Mouse (Mus musculus) hindbrain, postnatal 0 days (tissue): ENCODE measurements at regions not wholly inside any gene's neighbourhood (a gene's known extent, or its start where the extent isn't known, plus 50 kb on each side); places are given as distances from the start of the nearest gene placed in this dataset.
A peak's percentile ranks its signal among the peaks of the same experiment; 100 is the strongest.

ENCODE experiments used
- ATAC-seq: fragments of 200-750 bp; cut with Nextera tagmentation; 2 replicates; pipeline ENCODE4 v1.8.0; 2017; ENCODE audit warnings: mild to moderate bottlenecking, moderate TSS enrichment, moderate library complexity
- DNase-seq: peaks from one replicate; pipeline ENCODE4 v3.0.0-alpha.2; 2015; ENCODE audit warnings: low spot score
- H3K27ac ChIP-seq: fragments of 300-500 bp; sonication (generic); 2 replicates; pipeline ENCODE4 v1.5.1; 2014; ENCODE audit warnings: mild to moderate bottlenecking
- H3K27me3 ChIP-seq: fragments of 300-500 bp; sonication (generic); 2 replicates; pipeline ENCODE4 v1.6.1; 2014; ENCODE audit warnings: low read length, mixed read lengths; ENCODE audit not compliant: insufficient read depth
- H3K36me3 ChIP-seq: fragments of 300-500 bp; sonication (generic); 2 replicates; pipeline ENCODE4 v1.6.1; 2014; ENCODE audit warnings: low read length, mixed read lengths; ENCODE audit not compliant: insufficient read depth
- H3K4me1 ChIP-seq: fragments of 300-500 bp; sonication (generic); 2 replicates; pipeline ENCODE4 v1.6.1; 2014; ENCODE audit warnings: antibody characterized with exemption, low read length, mixed read lengths; ENCODE audit not compliant: insufficient read depth
- H3K4me2 ChIP-seq: fragments of 300-500 bp; sonication (generic); 2 replicates; pipeline ENCODE4 v1.6.1; 2014; ENCODE audit warnings: low read depth, mild to moderate bottlenecking, low read length, moderate library complexity, mixed read lengths
- H3K4me3 ChIP-seq: fragments of 300-500 bp; sonication (generic); 2 replicates; pipeline ENCODE4 v1.5.1; 2014; ENCODE audit warnings: low read length
- H3K9ac ChIP-seq: fragments of 300-500 bp; sonication (generic); replicated peaks from 2 replicates; pipeline ENCODE4 v1.6.1; 2014; ENCODE audit warnings: mild to moderate bottlenecking, low read length, moderate library complexity, mixed read lengths
- H3K9me3 ChIP-seq: fragments of 300-500 bp; sonication (generic); 2 replicates; pipeline ENCODE4 v1.6.1; 2016; ENCODE audit warnings: low read length, mixed read lengths
- CTCF ChIP-seq: IDR thresholded peaks from 2 replicates; pipeline ENCODE4 v1.5.1; 2016; ENCODE audit warnings: antibody characterized with exemption, control low read depth, low read depth
- WGBS: fragments of 180-500 bp; shearing (Covaris S2); extraction: QIAGEN DNeasy Blood & Tissue Kit; methylation state at CpG from one replicate; pipeline ENCODE4 v1.1.7; 2014; 5-methylcytosine and 5-hydroxymethylcytosine counted together

DNA sequence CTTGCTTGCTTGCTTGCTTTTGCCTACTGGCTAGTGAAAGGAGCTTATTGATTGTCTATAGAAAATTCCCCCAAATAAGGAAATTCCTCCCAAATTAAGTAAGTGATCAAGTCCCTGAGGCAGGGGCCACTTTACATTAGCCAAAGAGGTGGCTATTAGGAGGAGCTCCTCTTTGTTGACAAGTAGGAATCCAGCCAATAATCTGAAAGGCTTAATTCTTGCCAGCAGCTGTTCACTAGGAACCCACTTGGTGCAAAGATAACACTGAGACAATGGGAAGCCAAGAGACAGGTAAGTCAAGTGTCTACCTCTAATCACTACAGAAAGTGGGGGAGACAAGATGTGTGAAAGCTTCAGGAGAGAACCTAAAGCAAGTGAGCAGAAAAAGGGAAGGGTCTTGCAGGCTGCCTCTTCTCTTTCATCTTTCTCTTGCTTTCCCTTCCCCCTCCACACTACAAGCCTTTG, 293.2 kb upstream of the Zfp462 start:
- Histone ChIP-seq H3K9ac (no peak overlapping the region), H3K9me3 (no peaks in the 10 kb centered on the region), H3K27ac (no peak overlapping the region), H3K4me2 (no peak overlapping the region), H3K36me3 (no peaks in the 10 kb centered on the region), H3K4me3 (no peak overlapping the region), H3K4me1 (peaks cover 7% of the 10 kb centered on the region; the same call in 1 of the 2 replicates), H3K27me3 (no peaks in the 10 kb centered on the region)
- ATAC-seq (no peak), DNase-seq (peak; percentile 12)
- TF ChIP-seq CTCF: no peak

DNA sequence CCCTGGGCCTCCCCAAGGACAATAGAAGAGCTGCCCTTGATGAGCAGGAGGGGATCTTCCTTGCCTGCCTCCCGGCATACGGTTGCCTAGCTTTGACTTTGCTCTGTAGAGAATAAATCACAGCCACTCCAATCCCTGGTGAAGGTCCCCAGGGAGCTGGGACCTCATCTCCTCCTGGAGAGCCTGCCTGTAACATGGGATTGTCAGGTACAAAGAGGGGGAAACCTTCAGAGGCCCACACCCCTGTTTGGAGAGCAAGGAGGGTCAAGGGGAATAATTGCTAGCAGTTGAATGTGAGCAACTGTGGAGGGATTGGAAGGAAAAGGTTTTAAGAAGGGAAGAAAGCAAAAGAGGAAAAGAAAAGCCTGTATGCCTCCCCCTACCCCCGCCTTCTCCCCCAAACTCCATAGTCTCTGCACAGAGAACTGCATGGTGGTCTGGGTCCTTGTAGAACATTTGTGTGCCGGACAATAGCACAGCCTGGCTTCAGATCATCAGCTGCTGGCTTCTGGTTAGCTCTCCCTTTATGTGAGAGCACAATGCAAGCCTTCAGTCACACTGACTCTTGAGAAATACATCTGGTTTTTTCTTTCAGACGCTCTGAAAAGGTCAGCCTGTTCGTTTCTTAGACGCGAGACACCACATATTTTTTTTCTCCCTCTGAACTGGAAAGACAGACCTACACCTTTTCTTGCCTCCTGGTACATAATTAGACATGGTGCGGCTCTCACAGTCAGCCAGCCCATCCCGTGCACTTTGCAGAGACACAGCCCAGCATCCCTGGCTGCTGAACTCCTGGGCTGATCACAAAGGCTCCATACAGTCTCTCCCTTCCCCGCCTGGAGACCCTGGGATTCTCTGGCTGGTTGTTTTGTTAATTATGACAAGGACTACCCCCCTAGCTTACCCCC, 292.5 kb upstream of the Zfp462 start:
- H3K4me2 ChIP-seq: peak overlapping the region; percentile 30
- H3K9ac ChIP-seq: peak overlapping the region; percentile 21; the same call in 1 of the 2 replicates
- peaks cover 5% of the 10 kb centered on the region; the same call in 1 of the 2 replicates for H3K4me1 ChIP-seq
- ATAC-seq: peak; percentile 90
- H3K9me3 ChIP-seq: no peaks in the 10 kb centered on the region
- no peaks in the 10 kb centered on the region for H3K36me3 ChIP-seq
- WGBS: 10% methylated on average over 11 of the region's 11 CpGs
- DNase-seq: peak; percentile 68
- H3K27ac ChIP-seq: peak overlapping the region; percentile 66
- H3K4me3 ChIP-seq: no peak overlapping the region
- H3K27me3 ChIP-seq: no peaks in the 10 kb centered on the region
- TF ChIP-seq CTCF: no peak

DNA sequence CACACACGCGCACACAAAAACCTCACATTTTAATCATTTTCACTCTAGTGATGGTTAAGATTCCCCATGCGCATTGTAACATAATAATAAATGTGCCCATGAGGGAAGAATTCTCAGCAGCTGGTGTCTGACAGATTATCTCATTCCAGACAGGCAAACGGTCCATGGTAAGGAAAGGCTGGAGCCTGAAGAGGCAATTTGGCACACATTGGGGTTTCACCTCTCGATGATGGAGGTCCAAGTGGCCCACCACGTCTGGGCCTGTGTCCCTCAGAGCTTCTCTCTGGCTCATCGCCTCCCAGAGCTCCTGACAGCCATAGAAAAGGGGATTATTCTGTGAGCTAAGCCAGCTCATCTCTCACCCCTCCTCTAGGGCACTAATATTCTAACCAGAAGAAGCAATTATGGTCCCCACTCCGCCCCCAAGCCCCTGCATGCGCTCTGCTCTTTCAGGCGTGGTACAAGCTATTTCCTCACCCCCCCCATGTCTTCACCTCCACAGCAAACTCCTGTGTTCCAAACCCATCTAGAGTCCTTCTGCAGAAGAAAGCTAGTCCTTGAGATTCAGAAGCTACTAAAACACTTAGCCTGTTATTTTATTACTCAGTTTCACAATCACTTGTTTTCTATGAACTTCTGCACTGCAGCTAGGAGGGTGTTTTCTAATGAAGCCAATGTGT, 291.6 kb upstream of the Zfp462 start:
- ATAC-seq (peak; percentile 73), DNase-seq (peak; percentile 62)
- 0 out of 2 replicates have a peak overlapping the region, but pooled peaks have one; percentile 21 for H3K9ac ChIP-seq
- H3K36me3 ChIP-seq: no peaks in the 10 kb centered on the region
- 21% methylated on average over 10 of the region's 10 CpGs for WGBS
- TF ChIP-seq CTCF: no peak
- H3K4me2 ChIP-seq: peak overlapping the region; percentile 30; the same call in 1 of the 2 replicates
- H3K9me3 ChIP-seq: no peaks in the 10 kb centered on the region
- H3K4me3 ChIP-seq: no peak overlapping the region
- no peaks in the 10 kb centered on the region for H3K27me3 ChIP-seq
- H3K4me1 ChIP-seq: peaks cover 5% of the 10 kb centered on the region; the same call in 1 of the 2 replicates
- peak overlapping the region; percentile 66 for H3K27ac ChIP-seq
